Comparison of ENCODE assay signal across 10 mouse cellular contexts in the genomic region with DNA sequence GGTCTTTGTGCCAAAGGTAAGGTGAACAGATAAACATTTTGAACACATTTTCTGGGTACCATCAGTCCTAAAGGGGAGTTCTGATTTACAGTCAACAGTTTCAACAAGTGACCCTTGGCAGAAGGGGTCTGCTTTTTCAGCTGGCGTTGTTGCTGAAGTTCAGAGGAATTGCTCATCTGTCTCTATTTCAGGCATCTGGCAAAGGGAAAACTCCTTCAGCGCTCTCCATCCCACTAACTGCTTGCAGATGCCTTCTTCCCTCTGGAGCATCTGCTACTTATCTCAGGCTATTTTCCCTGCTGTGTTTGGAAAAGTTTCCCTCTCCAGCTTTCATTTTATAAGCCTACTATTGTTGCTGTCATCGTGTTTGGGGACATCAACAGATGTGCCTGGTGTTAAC.
DNase-seq lines count a peak whose midpoint lies in the region; ATAC-seq lines count a peak whose summit lies in the region.
"Had no signal": no experiment of that assay in that cellular context is flagged by ENCODE, and none has a peak within 500 bp of the region (broad histone marks: within the 10 kb centered on the region; RNA-seq: fewer than 3 reads in every experiment).

No protein-coding gene starts in this region.

- no peaks in the 10 kb centered on the region for H3K4me1 ChIP-seq in hindbrain, embryonic 10.5 days (replicated peaks)
- no peaks in the 10 kb centered on the region for H3K4me1 ChIP-seq in hindbrain, embryonic 13.5 days (replicated peaks)
- H3K4me1 ChIP-seq in embryonic facial prominence, embryonic 12.5 days = no peaks in the 10 kb centered on the region
- H3K4me1 ChIP-seq in kidney, embryonic 14.5 days (ENCODE audit: control insufficient read depth, insufficient read depth, low read length) = no peaks in the 10 kb centered on the region

- no peak overlapping the region for H3K4me2 ChIP-seq in hindbrain, embryonic 13.5 days
- no peak overlapping the region for H3K4me2 ChIP-seq in embryonic facial prominence, embryonic 12.5 days (replicated peaks)
- no peak overlapping the region for H3K4me2 ChIP-seq in kidney, embryonic 14.5 days (replicated peaks; ENCODE audit: low read depth, low read length)

- no peak overlapping the region for H3K9ac ChIP-seq in hindbrain, embryonic 13.5 days
- H3K9ac ChIP-seq in embryonic facial prominence, embryonic 12.5 days = no peak overlapping the region
- H3K9ac ChIP-seq in kidney, embryonic 14.5 days (ENCODE audit: low read depth, low read length) = no peak overlapping the region

- DNase-seq in hindbrain, embryonic 10.5 days (ENCODE audit: low spot score) = peak; percentile 48
- DNase-seq in 3T3-L1 (ENCODE audit: low read depth, low spot score) = peak; percentile 89
- no peak for DNase-seq in thymus, postnatal 14 days
- no peak for DNase-seq in cerebellum, postnatal 4 days (ENCODE audit: low spot score in 2 of 2)
- DNase-seq: cerebellum, adult 11 months had no signal

- H3K27ac ChIP-seq in hindbrain, embryonic 10.5 days = no peak overlapping the region
- no peak overlapping the region for H3K27ac ChIP-seq in hindbrain, embryonic 13.5 days
- no peak overlapping the region for H3K27ac ChIP-seq in embryonic facial prominence, embryonic 12.5 days
- no peak overlapping the region for H3K27ac ChIP-seq in kidney, embryonic 14.5 days (ENCODE audit: low read depth, low read length)
- H3K27ac ChIP-seq: macrophage had no signal

- no peaks in the 10 kb centered on the region for H3K27me3 ChIP-seq in hindbrain, embryonic 10.5 days (ENCODE audit: insufficient read depth, poor library complexity, severe bottlenecking)
- H3K27me3 ChIP-seq in hindbrain, embryonic 13.5 days = no peaks in the 10 kb centered on the region
- H3K27me3 ChIP-seq in embryonic facial prominence, embryonic 12.5 days = no peaks in the 10 kb centered on the region
- no peaks in the 10 kb centered on the region for H3K27me3 ChIP-seq in kidney, embryonic 14.5 days (ENCODE audit: control insufficient read depth, insufficient read depth, low read length)

- H3K36me3 ChIP-seq in hindbrain, embryonic 10.5 days = no peaks in the 10 kb centered on the region
- no peaks in the 10 kb centered on the region for H3K36me3 ChIP-seq in hindbrain, embryonic 13.5 days
- no peaks in the 10 kb centered on the region for H3K36me3 ChIP-seq in embryonic facial prominence, embryonic 12.5 days
- H3K36me3 ChIP-seq in kidney, embryonic 14.5 days (ENCODE audit: control insufficient read depth, insufficient read depth, low read length) = no peaks in the 10 kb centered on the region

- WGBS in hindbrain, embryonic 10.5 days = 44% methylated on average over 3 of the region's 3 CpGs
- WGBS in hindbrain, embryonic 13.5 days = 56% methylated on average over 3 of the region's 3 CpGs
- 9% methylated on average over 3 of the region's 3 CpGs for WGBS in embryonic facial prominence, embryonic 12.5 days
- 19% methylated on average over 3 of the region's 3 CpGs for WGBS in kidney, embryonic 14.5 days

- no peak overlapping the region for H3K4me3 ChIP-seq in hindbrain, embryonic 10.5 days
- H3K4me3 ChIP-seq in hindbrain, embryonic 13.5 days = no peak overlapping the region
- H3K4me3 ChIP-seq in embryonic facial prominence, embryonic 12.5 days = no peak overlapping the region
- no peak overlapping the region for H3K4me3 ChIP-seq in kidney, embryonic 14.5 days (ENCODE audit: low read length)

- ATAC-seq in hindbrain, embryonic 13.5 days (ENCODE audit: low FRiP score) = no peak
- 0 out of 2 replicates have a peak, but pooled peaks have one; percentile 28 for ATAC-seq in embryonic facial prominence, embryonic 12.5 days (ENCODE audit: insufficient number of reproducible peaks, insufficient read depth, low FRiP score, low TSS enrichment)
- ATAC-seq in kidney, embryonic 14.5 days (ENCODE audit: low FRiP score, low TSS enrichment) = peak; percentile 69; the same call in 1 of the 2 replicates
- ATAC-seq in megakaryocyte progenitor cell, adult 5-6 weeks (replicated peaks; ENCODE audit: poor library complexity) = no peak

- H3K9me3 ChIP-seq in hindbrain, embryonic 10.5 days = no peaks in the 10 kb centered on the region
- no peaks in the 10 kb centered on the region for H3K9me3 ChIP-seq in hindbrain, embryonic 13.5 days
- H3K9me3 ChIP-seq in embryonic facial prominence, embryonic 12.5 days = no peaks in the 10 kb centered on the region
- no peaks in the 10 kb centered on the region for H3K9me3 ChIP-seq in kidney, embryonic 14.5 days (ENCODE audit: control insufficient read depth, low read length)

Comparison
In these comparisons a context has a peak if more than half of its experiments do, and no peak if none do; other contexts are left out.
1. DNase-seq: peak in hindbrain, embryonic 10.5 days (single experiment) and 3T3-L1 (single experiment); none in thymus, postnatal 14 days (single experiment) and cerebellum, postnatal 4 days (0 of 2).
2. ATAC-seq: peak in embryonic facial prominence, embryonic 12.5 days (single experiment) and kidney, embryonic 14.5 days (single experiment); none in hindbrain, embryonic 13.5 days (single experiment) and megakaryocyte progenitor cell, adult 5-6 weeks (single experiment).